Mouse (Mus musculus) C2C12 (cell line): ENCODE results near the gene Dbr1.

ENCODE experiments used
- CTCF ChIP-seq: IDR thresholded peaks from one replicate; pipeline ENCODE4 v1.5.1; 2011; ENCODE audit not compliant: control insufficient read depth, insufficient read depth, insufficient read length
- FOSL1 ChIP-seq: IDR thresholded peaks from one replicate; pipeline ENCODE4 v1.8.0; 2011; ENCODE audit warnings: mild to moderate bottlenecking, low read length; ENCODE audit not compliant: poor library complexity, insufficient read depth, severe bottlenecking
- MAX ChIP-seq: IDR thresholded peaks from one replicate; pipeline ENCODE4 v1.6.1; 2011; ENCODE audit warnings: mild to moderate bottlenecking, control low read depth
- MYOG ChIP-seq: IDR thresholded peaks from one replicate; pipeline ENCODE4 v1.6.1; 2011; ENCODE audit not compliant: control insufficient read depth, insufficient read length; ENCODE audit errors: extremely low read depth

GRCm38 (mm10) chr9:99568347-99569070 lies 7.1 kb upstream of the Dbr1 start, which contains the start of gene Armc8:
- TF ChIP-seq CTCF (no peak), MAX (peak; percentile 23), FOSL1 (no peak), MYOG (no peak)
